Mouse (Mus musculus) liver, embryonic 18 days (tissue): ENCODE measurements around the gene Olfr680-ps1. TPM values are rescaled to one million over a fixed set of nuclear protein-coding genes. Genes with fewer than 3 reads are reported as not detected.

Experiments
- polyA plus RNA-seq: library from polyadenylated mRNA; depleted of rRNA; stranded (reverse); fragments of >200 nt; gene quantifications from 2 replicates; pipeline ENCODE4 v1.2.3, GENCODE M21; 2012; rRNA removed

Gene Olfr680-ps1
- not detected in 2 replicates for polyA plus RNA-seq

GRCm38 (mm10) chr7:105092717-105093116 lies at the start of gene Olfr680-ps1:
Gene Olfr680-ps1, minus strand, starts transcription at chr7:105092817.

GRCm38 (mm10) chr7:105116536-105116935 lies 23.9 kb upstream of the Olfr680-ps1 start, which contains the start of gene Olfr681:
Gene Olfr681, plus strand, starts transcription at chr7:105116836.

GRCm38 (mm10) chr7:105080905-105081304 lies 11.7 kb downstream of the Olfr680-ps1 start, which contains the start of gene Olfr679:
Gene Olfr679, plus strand, starts transcription at chr7:105081205.

GRCm38 (mm10) chr7:105064175-105064574 lies 28.4 kb downstream of the Olfr680-ps1 start, which contains the start of gene Olfr678:
Gene Olfr678, plus strand, starts transcription at chr7:105064475.

Other genes with a start within 250 kb of the Olfr680-ps1 start
- gene Usp17la, start 235.8 kb downstream of the Olfr680-ps1 start, polyA plus RNA-seq, result not detected in 2 replicates
- gene Olfr665, start 214.8 kb downstream of the Olfr680-ps1 start, polyA plus RNA-seq, result not detected in 2 replicates
- gene Olfr666, start 196.9 kb downstream of the Olfr680-ps1 start, polyA plus RNA-seq, result not detected in 2 replicates
- not detected in 2 replicates for gene Olfr667, start 171.3 kb downstream of the Olfr680-ps1 start, polyA plus RNA-seq
- gene Olfr668, start 164.8 kb downstream of the Olfr680-ps1 start, polyA plus RNA-seq, result not detected in 2 replicates
- not detected in 2 replicates for gene Olfr669, start 158.6 kb downstream of the Olfr680-ps1 start, polyA plus RNA-seq
- not detected in 2 replicates for gene Olfr670, start 130.2 kb downstream of the Olfr680-ps1 start, polyA plus RNA-seq
- not detected in 2 replicates for gene Olfr671, start 113.7 kb downstream of the Olfr680-ps1 start, polyA plus RNA-seq
- gene Olfr672, start 90.8 kb downstream of the Olfr680-ps1 start, polyA plus RNA-seq, result not detected in 2 replicates
- gene Olfr675, start 64.4 kb downstream of the Olfr680-ps1 start, polyA plus RNA-seq, result not detected in 2 replicates
- not detected in 2 replicates for gene Olfr676, start 60.1 kb downstream of the Olfr680-ps1 start, polyA plus RNA-seq
- not detected in 2 replicates for gene Olfr677, start 41.4 kb downstream of the Olfr680-ps1 start, polyA plus RNA-seq
- gene Olfr678, start 28.3 kb downstream of the Olfr680-ps1 start, polyA plus RNA-seq, result not detected in 2 replicates
- not detected in 2 replicates for gene Olfr679, start 11.6 kb downstream of the Olfr680-ps1 start, polyA plus RNA-seq
- not detected in 2 replicates for gene Olfr681, start 24.0 kb upstream of the Olfr680-ps1 start, polyA plus RNA-seq
- not detected in 2 replicates for gene Olfr683, start 54.2 kb upstream of the Olfr680-ps1 start, polyA plus RNA-seq
- not detected in 2 replicates for gene Olfr684, start 70.8 kb upstream of the Olfr680-ps1 start, polyA plus RNA-seq
- not detected in 2 replicates for gene Olfr685, start 93.2 kb upstream of the Olfr680-ps1 start, polyA plus RNA-seq
- gene Olfr686, start 114.7 kb upstream of the Olfr680-ps1 start, polyA plus RNA-seq, result not detected in 2 replicates
- gene Olfr688, start 195.3 kb upstream of the Olfr680-ps1 start, polyA plus RNA-seq, result not detected in 2 replicates
- not detected in 2 replicates for gene Olfr689, start 218.3 kb upstream of the Olfr680-ps1 start, polyA plus RNA-seq
- gene Olfr690, start 241.3 kb upstream of the Olfr680-ps1 start, polyA plus RNA-seq, result not detected in 2 replicates
- gene Olfr691, start 249.5 kb upstream of the Olfr680-ps1 start, polyA plus RNA-seq, result not detected in 2 replicates